Mouse (Mus musculus): Measurements from ENCODE around the gene Senp6. TPM values are rescaled to one million over a fixed set of nuclear protein-coding genes. Genes with fewer than 3 reads are reported as not detected.

Gene Senp6
- polyA plus RNA-seq, 1 experiment from 2014 or later = 58.4 TPM

DNA sequence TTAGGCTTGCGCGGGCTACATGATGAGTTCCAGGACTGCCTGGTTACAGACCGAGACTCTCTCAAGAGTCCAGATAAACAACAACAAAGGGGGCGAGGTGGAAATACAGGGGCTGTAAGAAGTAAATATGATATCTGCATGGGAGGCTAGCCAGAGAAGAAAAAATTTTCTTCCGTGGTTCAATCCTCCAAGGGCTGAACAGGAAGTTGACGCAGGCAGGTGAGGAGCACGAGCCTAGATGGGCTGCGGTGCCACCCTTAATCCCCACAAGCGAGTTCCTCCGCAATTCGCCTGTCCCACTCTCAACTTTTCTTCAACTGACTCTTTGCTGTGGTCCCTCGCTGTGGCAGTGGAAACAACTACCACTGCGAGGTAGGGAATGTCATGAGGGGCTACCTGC is 97.5 kb downstream of the Senp6 start:
- Histone ChIP-seq H3K9me3 (no peaks in the 10 kb centered on the region), H3K4me1 (replicated peaks) (0 out of 2 replicates have a peak, but pooled peaks cover 9% of the 10 kb centered on the region), H3K4me2 (peak overlapping the region; percentile 72), H3K27me3 (no peaks in the 10 kb centered on the region), H3K4me3 (peak overlapping the region; percentile 75), H3K27ac (no peak overlapping the region), H3K36me3 (no peaks in the 10 kb centered on the region), H3K9ac (peak overlapping the region; percentile 81; the same call in 1 of the 2 replicates)
- no peak for ATAC-seq (ENCODE audit: low FRiP score)
- 7% methylated on average over 13 of the region's 13 CpGs for WGBS

DNA sequence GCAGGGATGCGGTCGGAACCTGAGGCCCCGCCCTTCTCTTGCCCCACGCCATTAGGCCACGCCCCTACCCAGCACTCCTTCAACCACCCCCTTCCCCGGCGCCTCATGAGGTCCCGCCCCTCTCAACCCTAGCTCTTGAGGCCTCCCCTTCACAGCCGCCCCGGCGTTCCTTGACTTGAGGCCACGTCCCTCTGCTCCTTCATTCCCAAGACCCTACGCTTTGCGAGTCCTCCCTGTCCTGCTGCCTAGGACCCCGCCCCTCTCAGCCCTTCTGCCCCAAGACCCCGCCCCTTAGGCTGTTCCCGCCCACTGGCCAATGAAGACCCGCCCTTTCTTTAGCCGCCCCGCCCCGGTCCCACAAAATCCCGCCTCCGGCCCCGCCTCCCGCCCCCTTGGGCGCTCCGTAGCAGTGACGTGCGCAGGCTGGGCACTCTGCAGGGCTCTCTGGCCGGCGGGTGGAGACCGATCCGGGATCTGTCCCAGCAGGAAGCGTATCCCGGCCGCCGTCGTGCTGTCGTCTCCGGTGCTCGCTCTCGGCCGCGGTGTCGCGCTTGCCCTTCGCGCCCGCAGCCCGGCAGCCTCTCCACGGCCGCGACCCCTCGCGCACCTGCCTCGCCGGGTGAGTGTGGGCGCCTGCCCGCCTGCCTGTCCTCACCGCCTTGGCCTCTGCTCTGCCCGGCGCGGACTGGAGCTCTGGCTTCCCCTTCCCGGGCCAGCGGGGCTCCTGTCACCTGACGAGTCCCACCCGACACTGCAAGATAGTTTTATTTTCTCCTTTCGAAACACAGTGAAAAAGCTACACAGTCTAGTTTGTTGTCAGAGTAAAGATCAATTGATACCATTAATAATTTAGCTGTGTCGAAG is 98.1 kb downstream of the Senp6 start, which contains the start of gene Myo6:
Myo6 (plus strand) TSS at position 421 of the 864 bp plus-strand sequence.
- under 1% methylated on average over 69 of the region's 69 CpGs for WGBS
- peak within 1 kb of the TSS; percentile 85 for H3K27ac ChIP-seq
- peak within 1 kb of the TSS; percentile 72 for H3K4me2 ChIP-seq
- ATAC-seq (ENCODE audit: low FRiP score) = peak; percentile 98
- H3K27me3 ChIP-seq = no peaks in the 10 kb centered on the region
- H3K9ac ChIP-seq = peak within 1 kb of the TSS; percentile 81
- peak within 1 kb of the TSS; percentile 75 for H3K4me3 ChIP-seq
- 0 out of 2 replicates have a peak, but pooled peaks cover 9% of the 10 kb centered on the region for H3K4me1 ChIP-seq (replicated peaks)
- H3K36me3 ChIP-seq = no peaks in the 10 kb centered on the region
- no peaks in the 10 kb centered on the region for H3K9me3 ChIP-seq

DNA sequence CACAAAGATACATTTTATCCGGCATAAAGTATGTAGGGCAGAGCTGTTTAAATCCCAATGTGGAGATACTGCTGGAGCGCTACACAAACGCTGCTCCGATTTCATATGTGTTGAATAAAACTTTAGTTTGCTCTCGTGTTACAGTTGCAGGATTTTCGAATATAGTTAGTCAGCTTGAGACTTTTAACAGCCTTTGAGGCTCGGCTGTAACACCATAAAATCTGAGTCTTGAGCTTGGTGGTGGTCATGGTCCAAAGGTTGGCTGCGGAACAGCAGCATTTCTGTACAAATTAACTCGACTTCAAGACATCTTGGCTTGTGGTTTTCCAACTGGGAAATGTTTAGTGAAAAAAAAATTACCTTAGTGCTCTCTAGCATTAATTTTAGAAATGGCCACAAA is 99.0 kb downstream of the Senp6 start:
- H3K4me2 ChIP-seq = peak overlapping the region; percentile 72
- H3K4me3 ChIP-seq = peak overlapping the region; percentile 75
- H3K9ac ChIP-seq = no peak overlapping the region
- ATAC-seq (ENCODE audit: low FRiP score) = no peak
- H3K27me3 ChIP-seq = no peaks in the 10 kb centered on the region
- WGBS = 53% methylated on average over 9 of the region's 9 CpGs
- 0 out of 2 replicates have a peak, but pooled peaks cover 9% of the 10 kb centered on the region for H3K4me1 ChIP-seq (replicated peaks)
- H3K9me3 ChIP-seq = no peaks in the 10 kb centered on the region
- no peak overlapping the region for H3K27ac ChIP-seq
- no peaks in the 10 kb centered on the region for H3K36me3 ChIP-seq

DNA sequence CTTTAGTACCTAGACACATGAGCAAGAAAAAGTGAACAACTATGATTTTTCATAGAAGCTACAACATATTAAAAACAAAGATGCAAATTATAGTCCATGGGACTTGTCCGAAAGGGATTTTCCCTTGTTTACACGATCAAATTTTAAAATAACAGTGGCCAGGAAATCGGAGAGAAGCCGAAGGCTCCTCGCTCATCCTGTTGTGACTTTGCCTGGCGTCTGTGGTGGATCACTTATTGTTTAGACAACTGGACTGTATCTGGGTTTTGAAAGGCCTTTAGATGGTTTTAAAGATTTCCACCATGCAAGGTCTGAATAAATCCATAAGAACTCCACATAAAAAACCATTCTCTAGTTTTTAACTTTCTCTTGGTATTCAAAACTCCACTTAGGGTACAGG is 99.7 kb downstream of the Senp6 start:
- peak overlapping the region; percentile 72 for H3K4me2 ChIP-seq
- 76% methylated on average over 6 of the region's 6 CpGs for WGBS

DNA sequence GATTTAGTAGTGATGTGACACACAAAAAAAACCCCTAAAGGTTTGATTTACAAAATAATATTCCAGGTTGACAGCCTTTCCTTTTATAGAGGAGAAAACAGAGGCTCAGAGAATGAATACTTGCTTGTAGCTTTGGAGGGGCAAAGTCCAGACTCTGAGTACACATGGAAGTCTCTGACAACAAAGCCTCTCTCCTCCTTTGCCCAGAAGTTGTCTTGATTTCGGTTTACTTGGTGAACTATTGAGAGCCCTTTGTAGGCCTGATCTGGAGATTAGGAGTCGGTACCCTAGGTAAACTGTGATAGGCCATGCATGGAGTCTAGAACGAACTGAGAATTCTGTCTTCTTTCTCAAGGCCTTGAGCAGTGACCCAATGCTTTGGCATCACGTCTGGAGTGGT is 100.4 kb downstream of the Senp6 start:
- H3K27me3 ChIP-seq = no peaks in the 10 kb centered on the region
- 82% methylated on average over 4 of the region's 4 CpGs for WGBS
- H3K36me3 ChIP-seq = no peaks in the 10 kb centered on the region
- H3K4me1 ChIP-seq (replicated peaks) = 0 out of 2 replicates have a peak, but pooled peaks cover 9% of the 10 kb centered on the region
- ATAC-seq (ENCODE audit: low FRiP score) = no peak
- no peak overlapping the region for H3K4me3 ChIP-seq
- no peak overlapping the region for H3K4me2 ChIP-seq
- H3K27ac ChIP-seq = no peak overlapping the region
- no peak overlapping the region for H3K9ac ChIP-seq
- no peaks in the 10 kb centered on the region for H3K9me3 ChIP-seq

More for the DNA sequence above, 99.7 kb downstream of the Senp6 start:
- Histone ChIP-seq H3K9me3 (no peaks in the 10 kb centered on the region), H3K27me3 (no peaks in the 10 kb centered on the region), H3K4me3 (no peak overlapping the region), H3K4me1 (replicated peaks) (0 out of 2 replicates have a peak, but pooled peaks cover 9% of the 10 kb centered on the region), H3K36me3 (no peaks in the 10 kb centered on the region), H3K27ac (no peak overlapping the region), H3K9ac (no peak overlapping the region)
- no peak for ATAC-seq (ENCODE audit: low FRiP score)

DNA sequence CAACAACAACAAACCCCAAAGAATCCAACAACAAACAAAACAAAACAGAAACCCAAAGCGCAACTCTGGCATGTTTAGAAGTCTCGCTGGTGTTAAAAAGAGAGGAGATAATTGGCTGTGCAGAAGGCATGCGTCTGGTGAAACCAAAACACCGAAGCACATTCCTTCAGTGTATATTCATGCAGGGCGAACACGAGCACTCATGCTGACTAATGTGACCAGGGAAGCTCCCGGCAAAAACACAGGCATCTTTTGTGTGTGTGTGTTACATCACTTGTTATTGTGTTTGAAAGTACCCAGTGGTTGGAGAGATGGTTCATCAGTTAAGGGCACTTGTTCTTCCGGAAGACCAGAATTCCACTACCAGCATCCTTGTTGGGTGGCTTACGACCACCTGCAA is 102.8 kb downstream of the Senp6 start:
- no peaks in the 10 kb centered on the region for H3K27me3 ChIP-seq
- no peaks in the 10 kb centered on the region for H3K36me3 ChIP-seq
- no peak overlapping the region for H3K9ac ChIP-seq
- 79% methylated on average over 9 of the region's 9 CpGs for WGBS
- H3K27ac ChIP-seq = no peak overlapping the region
- H3K4me2 ChIP-seq = no peak overlapping the region
- no peak for ATAC-seq (ENCODE audit: low FRiP score)
- no peaks in the 10 kb centered on the region for H3K9me3 ChIP-seq
- peaks cover 8% of the 10 kb centered on the region for H3K4me1 ChIP-seq (replicated peaks)
- no peak overlapping the region for H3K4me3 ChIP-seq

DNA sequence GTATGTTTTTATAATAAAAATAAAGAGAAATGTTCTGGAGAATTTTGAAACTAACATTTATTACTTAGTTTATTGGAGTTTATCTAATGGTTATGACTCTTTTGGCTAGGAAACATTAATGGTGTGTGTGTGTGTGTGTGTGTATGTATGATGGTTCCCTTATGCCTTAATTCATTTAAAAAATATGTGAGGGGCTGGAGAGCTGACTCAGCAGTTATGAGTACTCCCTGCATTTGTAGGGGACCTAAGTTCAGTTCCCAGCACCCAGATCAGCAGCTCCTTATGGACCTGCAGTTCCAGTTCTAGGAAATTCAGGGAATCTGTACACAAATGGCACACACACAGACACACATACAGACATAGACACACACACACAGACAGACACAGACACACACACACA is 104.5 kb downstream of the Senp6 start:
- no peak overlapping the region for H3K4me3 ChIP-seq
- H3K27ac ChIP-seq = no peak overlapping the region
- no peaks in the 10 kb centered on the region for H3K9me3 ChIP-seq
- H3K9ac ChIP-seq = no peak overlapping the region
- H3K4me2 ChIP-seq = no peak overlapping the region
- H3K4me1 ChIP-seq (replicated peaks) = peaks cover 4% of the 10 kb centered on the region
- ATAC-seq (ENCODE audit: low FRiP score) = no peak
- no peaks in the 10 kb centered on the region for H3K36me3 ChIP-seq
- no peaks in the 10 kb centered on the region for H3K27me3 ChIP-seq

DNA sequence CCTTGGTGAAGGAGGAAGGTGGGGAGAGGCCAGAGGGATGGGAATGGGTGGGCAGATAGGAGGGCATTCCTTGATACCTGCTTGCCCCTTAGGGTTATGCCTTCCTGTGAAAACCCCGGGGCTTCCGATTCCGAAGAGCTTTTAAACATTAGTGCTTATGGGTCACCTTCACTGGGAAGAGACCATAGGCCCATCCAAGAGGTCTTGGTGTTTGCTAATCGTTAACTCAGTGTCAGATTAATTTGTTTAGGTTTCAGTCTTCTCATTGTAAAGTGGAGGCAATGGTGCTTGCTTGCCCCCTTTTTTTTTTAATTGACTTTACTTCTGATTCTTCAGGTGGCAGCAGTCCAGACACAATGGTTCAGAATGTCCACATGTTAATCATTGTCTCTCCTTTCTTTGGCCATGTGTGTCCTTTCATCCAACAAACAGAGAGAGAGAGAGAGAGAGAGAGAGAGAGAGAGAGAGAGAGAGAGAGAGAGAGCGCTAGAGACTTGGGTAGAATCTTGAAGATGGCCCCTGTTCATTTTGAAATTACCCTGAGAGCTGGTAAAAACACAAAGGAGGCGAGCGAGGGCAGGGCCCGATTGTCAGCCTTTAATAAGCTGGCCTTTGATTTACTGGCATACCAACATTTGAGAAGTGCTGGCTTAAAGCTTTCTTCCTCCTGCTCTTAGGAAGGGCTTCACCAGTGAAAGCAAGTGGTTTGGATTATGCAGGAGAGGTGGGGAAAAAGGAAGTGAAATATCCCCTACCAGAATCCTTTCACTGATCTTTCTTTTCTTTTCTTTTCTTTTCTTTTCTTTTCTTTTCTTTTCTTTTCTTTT is 105.9 kb downstream of the Senp6 start:
- ATAC-seq (ENCODE audit: low FRiP score) = no peak
- WGBS = 58% methylated on average over 8 of the region's 8 CpGs
- no peaks in the 10 kb centered on the region for H3K27me3 ChIP-seq

DNA sequence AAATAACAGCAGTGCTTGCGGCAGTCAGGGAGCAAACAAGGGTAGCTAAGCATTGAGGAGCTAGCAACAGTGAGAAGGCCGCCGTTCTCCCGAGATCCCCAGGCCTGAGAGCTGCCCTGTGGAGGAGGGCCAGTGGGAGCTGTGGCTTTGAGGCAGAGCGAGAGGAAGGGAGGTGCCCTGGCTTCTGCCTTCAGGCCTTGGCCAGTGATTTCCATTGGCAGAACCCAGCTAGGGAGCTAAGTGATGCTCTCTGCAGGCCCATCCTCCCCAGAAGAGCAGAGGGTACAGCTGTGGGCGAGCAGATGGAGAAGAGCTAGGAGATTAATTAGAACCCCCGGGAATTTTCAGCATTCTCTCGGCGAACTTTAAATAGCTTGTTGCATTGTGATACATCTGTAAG is 106.9 kb downstream of the Senp6 start:
- Histone ChIP-seq H3K36me3 (no peaks in the 10 kb centered on the region), H3K9ac (peak overlapping the region; percentile 5; the same call in 1 of the 2 replicates), H3K4me3 (no peak overlapping the region), H3K4me1 (replicated peaks) (peaks cover 4% of the 10 kb centered on the region), H3K27me3 (no peaks in the 10 kb centered on the region), H3K9me3 (no peaks in the 10 kb centered on the region), H3K4me2 (no peak overlapping the region), H3K27ac (0 out of 2 replicates have a peak overlapping the region, but pooled peaks have one; percentile 40)
- peak; percentile 73 for ATAC-seq (ENCODE audit: low FRiP score)
- WGBS = 29% methylated on average over 9 of the region's 9 CpGs

More for the DNA sequence above, 105.9 kb downstream of the Senp6 start:
- Histone ChIP-seq H3K9me3 (no peaks in the 10 kb centered on the region), H3K36me3 (no peaks in the 10 kb centered on the region), H3K27ac (no peak overlapping the region), H3K4me2 (no peak overlapping the region), H3K4me1 (replicated peaks) (peaks cover 4% of the 10 kb centered on the region), H3K9ac (no peak overlapping the region), H3K4me3 (no peak overlapping the region)

DNA sequence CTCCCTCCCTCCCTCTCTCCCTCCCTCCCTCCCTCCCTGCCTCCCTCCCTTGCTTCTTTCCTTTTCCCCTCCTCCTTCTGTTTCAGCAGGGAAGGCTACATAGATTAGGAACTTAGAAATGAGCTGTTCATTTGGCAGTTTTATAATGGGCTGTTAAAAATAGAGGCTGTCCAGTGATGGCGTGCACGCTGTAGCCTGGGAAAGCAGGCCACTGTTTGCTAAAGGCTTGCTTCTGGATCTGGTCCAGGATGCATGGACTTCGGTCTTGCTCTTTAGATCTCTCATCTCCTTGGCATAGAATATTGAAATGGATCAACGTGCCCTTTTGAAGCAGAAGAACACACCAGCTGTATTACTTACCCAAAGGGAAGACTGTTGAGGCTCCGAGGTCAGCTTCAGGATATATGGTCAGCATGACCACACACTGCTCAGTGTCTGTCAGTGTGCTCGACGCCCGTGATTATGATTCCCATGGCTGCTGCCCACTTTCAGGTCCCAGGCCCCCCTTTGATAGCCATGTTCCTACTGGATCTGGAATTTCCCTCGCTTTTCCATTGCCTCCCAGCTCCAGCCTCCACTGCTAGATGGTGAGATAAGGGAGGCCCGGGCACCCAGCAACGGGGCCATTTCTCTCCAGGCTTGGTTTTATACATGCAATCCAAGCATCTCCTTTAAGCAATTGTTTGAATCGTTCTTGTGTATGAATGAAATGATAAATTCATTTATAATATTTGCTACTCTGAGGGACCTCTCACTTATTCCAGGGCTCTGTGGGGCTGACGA is 110.2 kb downstream of the Senp6 start:
- no peaks in the 10 kb centered on the region for H3K27me3 ChIP-seq
- WGBS = 82% methylated on average over 13 of the region's 13 CpGs
- H3K9me3 ChIP-seq = no peaks in the 10 kb centered on the region
- H3K27ac ChIP-seq = no peak overlapping the region
- H3K4me3 ChIP-seq = no peak overlapping the region
- H3K36me3 ChIP-seq = no peaks in the 10 kb centered on the region
- ATAC-seq (ENCODE audit: low FRiP score) = no peak
- H3K4me1 ChIP-seq (replicated peaks) = peaks cover 8% of the 10 kb centered on the region
- H3K4me2 ChIP-seq = no peak overlapping the region
- H3K9ac ChIP-seq = no peak overlapping the region

DNA sequence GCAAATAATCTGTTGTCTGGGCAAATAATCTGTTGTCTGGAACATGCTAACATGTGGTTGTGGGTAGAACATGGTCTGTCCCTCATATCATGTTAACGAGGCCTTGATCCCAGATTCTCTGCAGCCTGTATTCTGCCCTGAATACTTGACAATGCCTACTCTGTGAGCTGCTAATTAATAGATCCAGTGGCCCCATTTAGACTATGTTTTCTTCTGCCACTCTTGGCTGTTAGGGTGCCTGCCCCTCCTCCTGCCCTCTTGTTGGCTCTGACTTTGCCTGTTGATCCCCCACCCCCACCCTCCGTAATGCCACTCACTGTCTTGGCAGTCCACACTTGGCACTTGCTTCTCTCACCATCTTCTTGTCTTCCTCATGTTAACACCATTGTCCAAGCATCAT is 112.0 kb downstream of the Senp6 start:
- no peaks in the 10 kb centered on the region for H3K9me3 ChIP-seq
- no peak for ATAC-seq (ENCODE audit: low FRiP score)

More for the DNA sequence above, 112.0 kb downstream of the Senp6 start:
- 86% methylated on average over 2 of the region's 2 CpGs for WGBS
- Histone ChIP-seq H3K4me3 (no peak overlapping the region), H3K27ac (no peak overlapping the region), H3K27me3 (no peaks in the 10 kb centered on the region), H3K4me1 (replicated peaks) (peaks cover 4% of the 10 kb centered on the region), H3K4me2 (no peak overlapping the region), H3K36me3 (no peaks in the 10 kb centered on the region), H3K9ac (no peak overlapping the region)
